Mouse (Mus musculus) E14TG2a.4 (cell line): ENCODE results near the gene Adap1.

Source experiments
- CTCF ChIP-seq: conservative IDR thresholded peaks from 2 replicates; pipeline ENCODE4 v1.5.1; 2014; ENCODE audit warnings: low read length
- NANOG ChIP-seq: IDR thresholded peaks from 2 replicates; pipeline ENCODE4 v1.6.1; 2014; ENCODE audit warnings: borderline replicate concordance, low read length, mixed read lengths

- TF ChIP-seq CTCF (no peak), NANOG (no peak)
These were observed 98.2 kb downstream of the Adap1 start for GRCm38 (mm10) chr5:139227236-139227635.
